Mouse (Mus musculus) cortical plate, adult 2 months (tissue): Measurements from ENCODE around the gene Pde10a.

ENCODE experiments used
- CTCF ChIP-seq: fragments of 200-500 bp; IDR thresholded peaks from 2 replicates; pipeline ENCODE4 v1.5.1; 2011; ENCODE audit warnings: mild to moderate bottlenecking, control low read depth, low read length; ENCODE audit not compliant: insufficient read depth; ENCODE audit errors: extremely low read depth
- POLR2A ChIP-seq: fragments of 200-500 bp; IDR thresholded peaks from 2 replicates; pipeline ENCODE4 v1.6.1; 2011; ENCODE audit warnings: mild to moderate bottlenecking, low read length, control low read depth; ENCODE audit not compliant: insufficient read depth; ENCODE audit errors: extremely low read depth

DNA sequence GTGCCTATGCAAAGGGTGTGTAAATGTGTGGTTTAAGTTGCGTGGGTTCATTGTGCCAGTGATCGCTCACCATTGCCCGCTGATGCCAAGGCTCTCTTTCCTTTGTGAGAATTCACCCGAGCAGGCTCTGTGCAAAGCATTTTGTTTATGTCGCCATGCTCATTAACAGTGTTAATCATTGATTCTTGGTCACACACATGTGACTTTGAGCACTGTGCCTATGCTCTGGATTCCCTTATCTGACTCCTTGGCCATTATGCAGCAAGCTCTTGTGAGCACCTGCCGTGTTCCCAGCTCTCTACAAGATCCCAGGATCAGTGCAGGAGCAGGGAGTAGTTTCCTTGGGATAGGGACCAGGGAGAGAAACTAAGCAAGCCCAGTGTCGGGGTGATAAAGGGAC is 318.8 kb downstream of the Pde10a start:
- no peak for TF ChIP-seq CTCF
- no peak for TF ChIP-seq POLR2A
